Mouse (Mus musculus): ENCODE results near the gene Pla2g4c. TPM values are rescaled to one million over a fixed set of nuclear protein-coding genes. Genes with fewer than 3 reads are reported as not detected.

The Pla2g4c gene
- polyA plus RNA-seq, 1 experiment = 4.5 TPM

GRCm38 (mm10) chr7:13291370-13291769 is 33.1 kb upstream of the Pla2g4c start:
- H3K4me1 ChIP-seq (ENCODE audit: control insufficient read depth, insufficient read depth, insufficient read length, low read length) = no peaks in the 10 kb centered on the region
- 89% methylated on average over 2 of the region's 2 CpGs for WGBS
- H3K27ac ChIP-seq (ENCODE audit: insufficient read depth, low read depth, low read length) = no peak overlapping the region
- peaks cover 12% of the 10 kb centered on the region for H3K36me3 ChIP-seq (ENCODE audit: control insufficient read depth, insufficient read depth, low read length)
- TF ChIP-seq POLR2A (IDR thresholded peaks at IDR 0.05; ENCODE audit: low read depth, low read length) (no peak), CTCF (IDR thresholded peaks at IDR 0.05; ENCODE audit: extremely low read depth, insufficient read length, insufficient replicate concordance, low read depth, low read length) (no peak)
- H3K4me3 ChIP-seq (ENCODE audit: low read depth, low read length) = no peak overlapping the region
- H3K27me3 ChIP-seq (ENCODE audit: control insufficient read depth, insufficient read depth, low read length) = no peaks in the 10 kb centered on the region

- Histone ChIP-seq H3K36me3 (ENCODE audit: control insufficient read depth, insufficient read depth, low read length) (peaks cover 8% of the 10 kb centered on the region), H3K27ac (ENCODE audit: insufficient read depth, low read depth, low read length) (no peak overlapping the region), H3K4me3 (ENCODE audit: low read depth, low read length) (no peak overlapping the region), H3K27me3 (ENCODE audit: control insufficient read depth, insufficient read depth, low read length) (no peaks in the 10 kb centered on the region), H3K4me1 (ENCODE audit: control insufficient read depth, insufficient read depth, insufficient read length, low read length) (no peaks in the 10 kb centered on the region)
- 83% methylated on average over 11 of the region's 11 CpGs for WGBS
- TF ChIP-seq CTCF (IDR thresholded peaks at IDR 0.05; ENCODE audit: extremely low read depth, insufficient read length, insufficient replicate concordance, low read depth, low read length) = no peak
- no peak for TF ChIP-seq POLR2A (IDR thresholded peaks at IDR 0.05; ENCODE audit: low read depth, low read length)
Observed at GRCm38 (mm10) chr7:13293878-13294855, 30.3 kb upstream of the Pla2g4c start.

- Histone ChIP-seq H3K4me1 (ENCODE audit: control insufficient read depth, insufficient read depth, insufficient read length, low read length) (no peaks in the 10 kb centered on the region), H3K4me3 (ENCODE audit: low read depth, low read length) (no peak overlapping the region), H3K27me3 (ENCODE audit: control insufficient read depth, insufficient read depth, low read length) (no peaks in the 10 kb centered on the region), H3K27ac (ENCODE audit: insufficient read depth, low read depth, low read length) (no peak overlapping the region), H3K36me3 (ENCODE audit: control insufficient read depth, insufficient read depth, low read length) (peaks cover 16% of the 10 kb centered on the region)
- WGBS = 92% methylated on average over 7 of the region's 7 CpGs
- TF ChIP-seq CTCF (IDR thresholded peaks at IDR 0.05; ENCODE audit: extremely low read depth, insufficient read length, insufficient replicate concordance, low read depth, low read length) (no peak), POLR2A (IDR thresholded peaks at IDR 0.05; ENCODE audit: low read depth, low read length) (no peak)
Observed at GRCm38 (mm10) chr7:13295256-13295655, 29.2 kb upstream of the Pla2g4c start.

- H3K27ac ChIP-seq (ENCODE audit: insufficient read depth, low read depth, low read length) = no peak overlapping the region
- H3K4me3 ChIP-seq (ENCODE audit: low read depth, low read length) = no peak overlapping the region
- H3K4me1 ChIP-seq (ENCODE audit: control insufficient read depth, insufficient read depth, insufficient read length, low read length) = no peaks in the 10 kb centered on the region
- no peak for TF ChIP-seq CTCF (IDR thresholded peaks at IDR 0.05; ENCODE audit: extremely low read depth, insufficient read length, insufficient replicate concordance, low read depth, low read length)
- TF ChIP-seq POLR2A (IDR thresholded peaks at IDR 0.05; ENCODE audit: low read depth, low read length) = no peak
- H3K36me3 ChIP-seq (ENCODE audit: control insufficient read depth, insufficient read depth, low read length) = peaks cover 22% of the 10 kb centered on the region
- H3K27me3 ChIP-seq (ENCODE audit: control insufficient read depth, insufficient read depth, low read length) = no peaks in the 10 kb centered on the region
- 91% methylated on average over 1 of the region's 1 CpGs for WGBS
Observed at GRCm38 (mm10) chr7:13297636-13298035, 26.8 kb upstream of the Pla2g4c start.

- H3K36me3 ChIP-seq (ENCODE audit: control insufficient read depth, insufficient read depth, low read length) = peaks cover 20% of the 10 kb centered on the region
- no peaks in the 10 kb centered on the region for H3K4me1 ChIP-seq (ENCODE audit: control insufficient read depth, insufficient read depth, insufficient read length, low read length)
- H3K27me3 ChIP-seq (ENCODE audit: control insufficient read depth, insufficient read depth, low read length) = no peaks in the 10 kb centered on the region
- WGBS = 95% methylated on average over 5 of the region's 5 CpGs
- TF ChIP-seq POLR2A (IDR thresholded peaks at IDR 0.05; ENCODE audit: low read depth, low read length) (no peak), CTCF (IDR thresholded peaks at IDR 0.05; ENCODE audit: extremely low read depth, insufficient read length, insufficient replicate concordance, low read depth, low read length) (no peak)
- no peak overlapping the region for H3K27ac ChIP-seq (ENCODE audit: insufficient read depth, low read depth, low read length)
- H3K4me3 ChIP-seq (ENCODE audit: low read depth, low read length) = no peak overlapping the region
Observed at GRCm38 (mm10) chr7:13298821-13299220, 25.6 kb upstream of the Pla2g4c start.

GRCm38 (mm10) chr7:13301643-13302042 is 22.8 kb upstream of the Pla2g4c start:
- Histone ChIP-seq H3K27ac (ENCODE audit: insufficient read depth, low read depth, low read length) (no peak overlapping the region), H3K4me3 (ENCODE audit: low read depth, low read length) (no peak overlapping the region), H3K27me3 (ENCODE audit: control insufficient read depth, insufficient read depth, low read length) (no peaks in the 10 kb centered on the region), H3K36me3 (ENCODE audit: control insufficient read depth, insufficient read depth, low read length) (peaks cover 21% of the 10 kb centered on the region), H3K4me1 (ENCODE audit: control insufficient read depth, insufficient read depth, insufficient read length, low read length) (no peaks in the 10 kb centered on the region)
- WGBS = 84% methylated on average over 1 of the region's 1 CpGs
- TF ChIP-seq CTCF (IDR thresholded peaks at IDR 0.05; ENCODE audit: extremely low read depth, insufficient read length, insufficient replicate concordance, low read depth, low read length) (no peak), POLR2A (IDR thresholded peaks at IDR 0.05; ENCODE audit: low read depth, low read length) (no peak)

- Histone ChIP-seq H3K4me3 (ENCODE audit: low read depth, low read length) (no peak overlapping the region), H3K4me1 (ENCODE audit: control insufficient read depth, insufficient read depth, insufficient read length, low read length) (no peaks in the 10 kb centered on the region), H3K27ac (ENCODE audit: insufficient read depth, low read depth, low read length) (no peak overlapping the region), H3K36me3 (ENCODE audit: control insufficient read depth, insufficient read depth, low read length) (peaks cover 21% of the 10 kb centered on the region), H3K27me3 (ENCODE audit: control insufficient read depth, insufficient read depth, low read length) (no peaks in the 10 kb centered on the region)
- 69% methylated on average over 2 of the region's 2 CpGs for WGBS
- no peak for TF ChIP-seq POLR2A (IDR thresholded peaks at IDR 0.05; ENCODE audit: low read depth, low read length)
- no peak for TF ChIP-seq CTCF (IDR thresholded peaks at IDR 0.05; ENCODE audit: extremely low read depth, insufficient read length, insufficient replicate concordance, low read depth, low read length)
Observed at GRCm38 (mm10) chr7:13302780-13303179, 21.7 kb upstream of the Pla2g4c start.
